Mouse (Mus musculus) embryonic facial prominence, embryonic 15.5 days (tissue): ENCODE measurements around the gene Il11ra2. TPM values are rescaled to one million over a fixed set of nuclear protein-coding genes. Genes with fewer than 3 reads are reported as not detected.
"Not testable (repeated sequence)": the region's sequence is repeated elsewhere in the genome, so short reads cannot be mapped to it uniquely, and the experiment has no call there.

ENCODE experiments used
- ATAC-seq: fragments of 200-750 bp; cut with Nextera tagmentation; 2 replicates; pipeline ENCODE4 v1.8.0; 2017; ENCODE audit warnings: low read depth, moderate TSS enrichment; ENCODE audit not compliant: insufficient number of reproducible peaks, low FRiP score, low TSS enrichment
- H3K27ac ChIP-seq: fragments of 300-500 bp; sonication (generic); replicated peaks from 2 replicates; pipeline ENCODE4 v1.5.1; 2015; ENCODE audit warnings: mild to moderate bottlenecking, inconsistent platforms
- H3K27me3 ChIP-seq: fragments of 300-500 bp; sonication (generic); 2 replicates; pipeline ENCODE4 v1.6.1; 2015; ENCODE audit warnings: inconsistent platforms
- H3K36me3 ChIP-seq: fragments of 300-500 bp; sonication (generic); 2 replicates; pipeline ENCODE4 v1.6.1; 2015; ENCODE audit warnings: mild to moderate bottlenecking, inconsistent platforms
- H3K4me1 ChIP-seq: fragments of 300-500 bp; sonication (generic); 2 replicates; pipeline ENCODE4 v1.6.1; 2015; ENCODE audit warnings: inconsistent platforms
- H3K4me2 ChIP-seq: fragments of 300-500 bp; sonication (generic); replicated peaks from 2 replicates; pipeline ENCODE4 v1.6.1; 2015; ENCODE audit warnings: mild to moderate bottlenecking, inconsistent platforms
- H3K4me3 ChIP-seq: fragments of 300-500 bp; sonication (generic); replicated peaks from 2 replicates; pipeline ENCODE4 v1.5.1; 2015; ENCODE audit warnings: mild to moderate bottlenecking, inconsistent platforms
- H3K9ac ChIP-seq: fragments of 300-500 bp; sonication (generic); 2 replicates; pipeline ENCODE4 v1.6.1; 2015; ENCODE audit warnings: inconsistent platforms
- H3K9me3 ChIP-seq: fragments of 300-500 bp; sonication (generic); replicated peaks from 2 replicates; pipeline ENCODE4 v1.6.1; 2016; ENCODE audit warnings: inconsistent platforms
- WGBS: fragments of 180-500 bp; shearing (Covaris S2); methylation state at CpG from one replicate; pipeline ENCODE4 v1.1.7; 2015; 5-methylcytosine and 5-hydroxymethylcytosine counted together
- polyA plus RNA-seq: library from polyadenylated mRNA; unstranded; fragments of >200 nt; fragmentation: Nextera tagmentation; extraction: Ambion mirVana; gene quantifications from 2 replicates; pipeline ENCODE4 v1.2.1, GENCODE M21; 2015

The Il11ra2 gene
- polyA plus RNA-seq: 0.28 TPM in 1 of 2 replicates, not detected in the other

GRCm38 (mm10) chr4:42661793-42662192 is at the start of gene Il11ra2:
Il11ra2 (minus strand) TSS chr4:42661893.
- H3K4me1 ChIP-seq, H3K4me2 ChIP-seq, H3K9me3 ChIP-seq, H3K27ac ChIP-seq, H3K4me3 ChIP-seq, H3K36me3 ChIP-seq, H3K9ac ChIP-seq, H3K27me3 ChIP-seq, ATAC-seq: not testable (repeated sequence)
- WGBS: no CpG with 5 or more reads among the region's 3 CpGs

- H3K4me3 ChIP-seq, H3K4me1 ChIP-seq, H3K9ac ChIP-seq, H3K27ac ChIP-seq, H3K36me3 ChIP-seq, H3K9me3 ChIP-seq, ATAC-seq, H3K4me2 ChIP-seq, H3K27me3 ChIP-seq: not testable (repeated sequence)
- WGBS: no CpG with 5 or more reads among the region's 18 CpGs
Measured at GRCm38 (mm10) chr4:42682183-42682524, 20.5 kb upstream of the Il11ra2 start.

- ATAC-seq, H3K9me3 ChIP-seq, H3K36me3 ChIP-seq, H3K9ac ChIP-seq, H3K4me1 ChIP-seq, H3K4me2 ChIP-seq, H3K27me3 ChIP-seq, H3K27ac ChIP-seq, H3K4me3 ChIP-seq: not testable (repeated sequence)
- WGBS: no CpG with 5 or more reads among the region's 66 CpGs
Measured at GRCm38 (mm10) chr4:42681473-42682182, 19.9 kb upstream of the Il11ra2 start.

GRCm38 (mm10) chr4:42680374-42681356 is 19.0 kb upstream of the Il11ra2 start:
- H3K9me3 ChIP-seq, H3K27ac ChIP-seq, H3K4me3 ChIP-seq, H3K4me2 ChIP-seq, H3K9ac ChIP-seq, H3K36me3 ChIP-seq, ATAC-seq, H3K27me3 ChIP-seq, H3K4me1 ChIP-seq: not testable (repeated sequence)
- WGBS: no CpG with 5 or more reads among the region's 32 CpGs

GRCm38 (mm10) chr4:42679365-42679764 is 17.7 kb upstream of the Il11ra2 start:
- not testable (repeated sequence) for H3K4me2 ChIP-seq, H3K4me1 ChIP-seq, H3K9ac ChIP-seq, H3K27ac ChIP-seq, H3K27me3 ChIP-seq, H3K36me3 ChIP-seq, ATAC-seq, H3K4me3 ChIP-seq, H3K9me3 ChIP-seq
- WGBS: no CpG with 5 or more reads among the region's 7 CpGs

- not testable (repeated sequence) for H3K36me3 ChIP-seq, H3K4me2 ChIP-seq, H3K9ac ChIP-seq, H3K4me1 ChIP-seq, H3K9me3 ChIP-seq, H3K27me3 ChIP-seq, H3K27ac ChIP-seq, H3K4me3 ChIP-seq, ATAC-seq
- no CpG with 5 or more reads among the region's 4 CpGs for WGBS
Measured at GRCm38 (mm10) chr4:42675415-42675814, 13.7 kb upstream of the Il11ra2 start.

- WGBS: no CpG with 5 or more reads among the region's 9 CpGs
- H3K9me3 ChIP-seq: not testable (repeated sequence)
Measured at GRCm38 (mm10) chr4:42654951-42655350, 6.7 kb downstream of the Il11ra2 start, which contains the start of gene Ccl27b. Ccl27b (plus strand) TSS chr4:42655251.

GRCm38 (mm10) chr4:42629419-42629818 is 32.3 kb downstream of the Il11ra2 start, which contains the start of gene Gm2564:
Gm2564 (plus strand) TSS chr4:42629719.
- H3K27ac ChIP-seq, H3K4me3 ChIP-seq, H3K9me3 ChIP-seq, H3K36me3 ChIP-seq, H3K4me1 ChIP-seq, H3K27me3 ChIP-seq, H3K9ac ChIP-seq, ATAC-seq, H3K4me2 ChIP-seq: not testable (repeated sequence)
- WGBS: no CpG with 5 or more reads among the region's 8 CpGs

More at GRCm38 (mm10) chr4:42654951-42655350, 6.7 kb downstream of the Il11ra2 start, which contains the start of gene Ccl27b:
- not testable (repeated sequence) for H3K27me3 ChIP-seq, H3K9ac ChIP-seq, H3K4me2 ChIP-seq, H3K4me3 ChIP-seq, H3K4me1 ChIP-seq, H3K36me3 ChIP-seq, ATAC-seq, H3K27ac ChIP-seq

GRCm38 (mm10) chr4:42611895-42612294 is 49.8 kb downstream of the Il11ra2 start, which contains the start of gene Gm10591:
Gm10591 (plus strand) TSS chr4:42612195.
- not testable (repeated sequence) for H3K9ac ChIP-seq, H3K9me3 ChIP-seq, H3K27ac ChIP-seq, H3K4me3 ChIP-seq, ATAC-seq, H3K4me1 ChIP-seq, H3K36me3 ChIP-seq, H3K4me2 ChIP-seq, H3K27me3 ChIP-seq
- WGBS: no CpG with 5 or more reads among the region's 5 CpGs
